Mouse (Mus musculus): Measurements from ENCODE around the gene Gm19935. TPM values are rescaled to one million over a fixed set of nuclear protein-coding genes. Genes with fewer than 3 reads are reported as not detected.

Gene Gm19935
- polyA plus RNA-seq, 1 experiment = not detected

- no peak overlapping the region for H3K27ac ChIP-seq (ENCODE audit: insufficient read depth, low read length)
- H3K27me3 ChIP-seq (ENCODE audit: control insufficient read depth, insufficient read depth, low read length, poor library complexity, severe bottlenecking) = no peaks in the 10 kb centered on the region
- no peak for TF ChIP-seq CTCF (IDR thresholded peaks at IDR 0.05; ENCODE audit: low read depth, low read length)
- TF ChIP-seq POLR2A (IDR thresholded peaks at IDR 0.05; ENCODE audit: insufficient read depth, low read length) = no peak
- TF ChIP-seq EP300 (IDR thresholded peaks at IDR 0.05; ENCODE audit: insufficient read depth, low read depth, low read length) = no peak
- no peak overlapping the region for H3K4me3 ChIP-seq (ENCODE audit: low read depth, low read length)
- no peaks in the 10 kb centered on the region for H3K36me3 ChIP-seq (ENCODE audit: control insufficient read depth, insufficient read depth, low read length, poor library complexity, severe bottlenecking)
- no peak overlapping the region for H3K9ac ChIP-seq (ENCODE audit: low read depth, poor library complexity, severe bottlenecking)
- no peaks in the 10 kb centered on the region for H3K9me3 ChIP-seq (replicated peaks; ENCODE audit: control insufficient read depth, insufficient read depth, low read length, poor library complexity, severe bottlenecking)
- H3K4me1 ChIP-seq (ENCODE audit: control insufficient read depth, insufficient read depth, low read length) = peaks cover 6% of the 10 kb centered on the region
These were observed 27.2 kb upstream of the Gm19935 start for GRCm38 (mm10) chr8:90844179-90844967.

- Histone ChIP-seq H3K4me1 (ENCODE audit: control insufficient read depth, insufficient read depth, low read length) (peaks cover 6% of the 10 kb centered on the region), H3K9ac (ENCODE audit: low read depth, poor library complexity, severe bottlenecking) (no peak overlapping the region), H3K4me3 (ENCODE audit: low read depth, low read length) (no peak overlapping the region), H3K9me3 (replicated peaks; ENCODE audit: control insufficient read depth, insufficient read depth, low read length, poor library complexity, severe bottlenecking) (no peaks in the 10 kb centered on the region), H3K27me3 (ENCODE audit: control insufficient read depth, insufficient read depth, low read length, poor library complexity, severe bottlenecking) (no peaks in the 10 kb centered on the region), H3K27ac (ENCODE audit: insufficient read depth, low read length) (peak overlapping the region; percentile 46; the same call in 1 of the 2 replicates), H3K36me3 (ENCODE audit: control insufficient read depth, insufficient read depth, low read length, poor library complexity, severe bottlenecking) (no peaks in the 10 kb centered on the region)
- TF ChIP-seq CTCF (IDR thresholded peaks at IDR 0.05; ENCODE audit: low read depth, low read length) (no peak), POLR2A (IDR thresholded peaks at IDR 0.05; ENCODE audit: insufficient read depth, low read length) (no peak), EP300 (IDR thresholded peaks at IDR 0.05; ENCODE audit: insufficient read depth, low read depth, low read length) (no peak)
These were observed 25.9 kb upstream of the Gm19935 start for GRCm38 (mm10) chr8:90843127-90843526.

- no peak for TF ChIP-seq EP300 (IDR thresholded peaks at IDR 0.05; ENCODE audit: insufficient read depth, low read depth, low read length)
- TF ChIP-seq POLR2A (IDR thresholded peaks at IDR 0.05; ENCODE audit: insufficient read depth, low read length) = no peak
- TF ChIP-seq CTCF (IDR thresholded peaks at IDR 0.05; ENCODE audit: low read depth, low read length) = no peak
These were observed 24.1 kb upstream of the Gm19935 start for GRCm38 (mm10) chr8:90841321-90841720.

GRCm38 (mm10) chr8:90839725-90840714, 22.8 kb upstream of the Gm19935 start:
- Histone ChIP-seq H3K9ac (ENCODE audit: low read depth, poor library complexity, severe bottlenecking) (peak overlapping the region; percentile 47; the same call in 1 of the 2 replicates), H3K9me3 (replicated peaks; ENCODE audit: control insufficient read depth, insufficient read depth, low read length, poor library complexity, severe bottlenecking) (no peaks in the 10 kb centered on the region), H3K27ac (ENCODE audit: insufficient read depth, low read length) (peak overlapping the region; percentile 80), H3K36me3 (ENCODE audit: control insufficient read depth, insufficient read depth, low read length, poor library complexity, severe bottlenecking) (no peaks in the 10 kb centered on the region; the same call in 1 of the 2 replicates), H3K27me3 (ENCODE audit: control insufficient read depth, insufficient read depth, low read length, poor library complexity, severe bottlenecking) (no peaks in the 10 kb centered on the region), H3K4me3 (ENCODE audit: low read depth, low read length) (peak overlapping the region; percentile 35), H3K4me1 (ENCODE audit: control insufficient read depth, insufficient read depth, low read length) (peaks cover 6% of the 10 kb centered on the region)
- TF ChIP-seq CTCF (IDR thresholded peaks at IDR 0.05; ENCODE audit: low read depth, low read length) (no peak), EP300 (IDR thresholded peaks at IDR 0.05; ENCODE audit: insufficient read depth, low read depth, low read length) (no peak), POLR2A (IDR thresholded peaks at IDR 0.05; ENCODE audit: insufficient read depth, low read length) (no peak)

More at GRCm38 (mm10) chr8:90841321-90841720, 24.1 kb upstream of the Gm19935 start:
- Histone ChIP-seq H3K9ac (ENCODE audit: low read depth, poor library complexity, severe bottlenecking) (no peak overlapping the region), H3K27ac (ENCODE audit: insufficient read depth, low read length) (peak overlapping the region; percentile 34; the same call in 1 of the 2 replicates), H3K27me3 (ENCODE audit: control insufficient read depth, insufficient read depth, low read length, poor library complexity, severe bottlenecking) (no peaks in the 10 kb centered on the region), H3K4me1 (ENCODE audit: control insufficient read depth, insufficient read depth, low read length) (peaks cover 6% of the 10 kb centered on the region), H3K9me3 (replicated peaks; ENCODE audit: control insufficient read depth, insufficient read depth, low read length, poor library complexity, severe bottlenecking) (no peaks in the 10 kb centered on the region), H3K4me3 (ENCODE audit: low read depth, low read length) (no peak overlapping the region), H3K36me3 (ENCODE audit: control insufficient read depth, insufficient read depth, low read length, poor library complexity, severe bottlenecking) (no peaks in the 10 kb centered on the region)

GRCm38 (mm10) chr8:90837440-90837839, 20.2 kb upstream of the Gm19935 start:
- no peak overlapping the region for H3K9ac ChIP-seq (ENCODE audit: low read depth, poor library complexity, severe bottlenecking)
- H3K27ac ChIP-seq (ENCODE audit: insufficient read depth, low read length) = no peak overlapping the region
- TF ChIP-seq POLR2A (IDR thresholded peaks at IDR 0.05; ENCODE audit: insufficient read depth, low read length) (no peak), EP300 (IDR thresholded peaks at IDR 0.05; ENCODE audit: insufficient read depth, low read depth, low read length) (no peak), CTCF (IDR thresholded peaks at IDR 0.05; ENCODE audit: low read depth, low read length) (no peak)
- no peaks in the 10 kb centered on the region for H3K27me3 ChIP-seq (ENCODE audit: control insufficient read depth, insufficient read depth, low read length, poor library complexity, severe bottlenecking)
- peaks cover 9% of the 10 kb centered on the region for H3K4me1 ChIP-seq (ENCODE audit: control insufficient read depth, insufficient read depth, low read length)
- H3K9me3 ChIP-seq (replicated peaks; ENCODE audit: control insufficient read depth, insufficient read depth, low read length, poor library complexity, severe bottlenecking) = no peaks in the 10 kb centered on the region
- H3K36me3 ChIP-seq (ENCODE audit: control insufficient read depth, insufficient read depth, low read length, poor library complexity, severe bottlenecking) = no peaks in the 10 kb centered on the region; the same call in 1 of the 2 replicates
- no peak overlapping the region for H3K4me3 ChIP-seq (ENCODE audit: low read depth, low read length)

All from ES-Bruce4 (cell line).